Mouse (Mus musculus) left cerebral cortex, adult 2 months (tissue): ENCODE measurements around the gene Fbxo42. TPM values are rescaled to one million over a fixed set of nuclear protein-coding genes. Genes with fewer than 3 reads are reported as not detected.

Experiments used
- DNase-seq, 2 experiments: peaks; one replicate each; pipeline ENCODE4 v3.0.0; 2021 to 2022; ENCODE audit warnings: low spot score in 2 of 2, mixed read lengths in 1 of 2; ENCODE audit errors: extremely low spot score in 1 of 2
- H3K27ac ChIP-seq: fragments of 200-600 bp; 2 replicates; pipeline ENCODE4 v1.8.1; 2022
- H3K4me3 ChIP-seq: fragments of 200-600 bp; 2 replicates; pipeline ENCODE4 v1.8.1; 2022
- CTCF ChIP-seq: fragments of 200-600 bp; IDR thresholded peaks from 2 replicates; pipeline ENCODE4 v1.8.1; 2022; ENCODE audit warnings: antibody characterized with exemption, mild to moderate bottlenecking, moderate library complexity
- intact Hi-C: fragments of 180-260 bp; cut with DNase I; formaldehyde crosslinking; loops from one replicate; pipeline ENCODE4 v1.15.1; 2025
- total RNA-seq, 2 experiments: library from RNA; stranded (reverse); gene quantifications; 2 replicates each; pipeline ENCODE4 v1.2.3; 2021

Gene Fbxo42
- total RNA-seq, 2 experiments from 2014 or later = 29.3 to 30.3 TPM

- peak overlapping the region; percentile 24; the same call in 1 of the 2 replicates for H3K4me3 ChIP-seq
- peak overlapping the region; percentile 70 for H3K27ac ChIP-seq
- TF ChIP-seq CTCF = no peak
- no peak for DNase-seq
- intact Hi-C loops = no loop called here
These were observed 63.0 kb downstream of the Fbxo42 start for GRCm38 (mm10) chr4:141210524-141211219.

- H3K4me3 ChIP-seq = no peak overlapping the region
- no peak for DNase-seq
- no peak overlapping the region for H3K27ac ChIP-seq
These were observed 63.9 kb downstream of the Fbxo42 start for GRCm38 (mm10) chr4:141211646-141212045.

GRCm38 (mm10) chr4:141212892-141213291 is 65.2 kb downstream of the Fbxo42 start:
- no peak for TF ChIP-seq CTCF
- intact Hi-C loops = no loop called here
- DNase-seq = no peak
- H3K4me3 ChIP-seq = no peak overlapping the region
- no peak overlapping the region for H3K27ac ChIP-seq

More at GRCm38 (mm10) chr4:141211646-141212045, 63.9 kb downstream of the Fbxo42 start:
- TF ChIP-seq CTCF = no peak
- intact Hi-C loops = no loop called here

- no peak for TF ChIP-seq CTCF
- intact Hi-C loops = no loop called here
- DNase-seq = no peak
- H3K4me3 ChIP-seq = peak overlapping the region; percentile 55
- peak overlapping the region; percentile 60; the same call in 1 of the 2 replicates for H3K27ac ChIP-seq
These were observed 65.6 kb downstream of the Fbxo42 start for GRCm38 (mm10) chr4:141213342-141213741.

GRCm38 (mm10) chr4:141213770-141214336 is 66.1 kb downstream of the Fbxo42 start, which contains the start of gene Rsg1:
TSS of gene Rsg1 (plus strand) at chr4:141213956.
- Histone ChIP-seq H3K4me3 (peak within 1 kb of the TSS; percentile 55), H3K27ac (peak within 1 kb of the TSS; percentile 60)
- peak; percentile 92 to 94 for DNase-seq
- TF ChIP-seq CTCF = peak; percentile 15
- intact Hi-C loops = no loop called here

GRCm38 (mm10) chr4:141214337-141214851 is 66.7 kb downstream of the Fbxo42 start:
- TF ChIP-seq CTCF = peak; percentile 28
- no peak for DNase-seq
- Histone ChIP-seq H3K4me3 (peak overlapping the region; percentile 55), H3K27ac (peak overlapping the region; percentile 60)
- intact Hi-C loops = no loop called here

GRCm38 (mm10) chr4:141219583-141220213 is 72.0 kb downstream of the Fbxo42 start:
- no peak for TF ChIP-seq CTCF
- intact Hi-C loops = loop anchor here (5.0 kb wide), 1 partner anchor 43 kb away; no protein-coding TSS in a partner anchor

GRCm38 (mm10) chr4:141221848-141222247 is 74.1 kb downstream of the Fbxo42 start:
- intact Hi-C loops = loop anchor here (5.0 kb wide), 1 partner anchor 40 kb away; no protein-coding TSS in a partner anchor
- no peak; the same call in 1 of the 2 replicates for TF ChIP-seq CTCF
- DNase-seq = no peak
- Histone ChIP-seq H3K27ac (no peak overlapping the region), H3K4me3 (no peak overlapping the region)

More at GRCm38 (mm10) chr4:141219583-141220213, 72.0 kb downstream of the Fbxo42 start:
- H3K4me3 ChIP-seq = no peak overlapping the region
- H3K27ac ChIP-seq = no peak overlapping the region
- no peak for DNase-seq

GRCm38 (mm10) chr4:141222752-141223151 is 75.0 kb downstream of the Fbxo42 start:
- TF ChIP-seq CTCF = no peak
- DNase-seq = no peak
- Histone ChIP-seq H3K4me3 (no peak overlapping the region), H3K27ac (no peak overlapping the region)
- intact Hi-C loops = loop anchor here (5.0 kb wide), 1 partner anchor 40 kb away; no protein-coding TSS in a partner anchor

- TF ChIP-seq CTCF = no peak
- Histone ChIP-seq H3K4me3 (no peak overlapping the region), H3K27ac (no peak overlapping the region)
- DNase-seq = no peak
- intact Hi-C loops = no loop called here
These were observed 81.0 kb downstream of the Fbxo42 start for GRCm38 (mm10) chr4:141228687-141229086.

GRCm38 (mm10) chr4:141233196-141233595 is 85.5 kb downstream of the Fbxo42 start:
- intact Hi-C loops = no loop called here

More at GRCm38 (mm10) chr4:141233196-141233595, 85.5 kb downstream of the Fbxo42 start:
- Histone ChIP-seq H3K27ac (no peak overlapping the region), H3K4me3 (no peak overlapping the region)
- DNase-seq = no peak
- TF ChIP-seq CTCF = no peak
